Mouse (Mus musculus) layer of hippocampus, adult 11-12 months (tissue): ENCODE data around the gene 9630041A04Rik.

Experiments
- DNase-seq: peaks from one replicate; pipeline ENCODE4 v3.0.0; 2022; ENCODE audit warnings: low spot score

9630041A04Rik gene

DNA sequence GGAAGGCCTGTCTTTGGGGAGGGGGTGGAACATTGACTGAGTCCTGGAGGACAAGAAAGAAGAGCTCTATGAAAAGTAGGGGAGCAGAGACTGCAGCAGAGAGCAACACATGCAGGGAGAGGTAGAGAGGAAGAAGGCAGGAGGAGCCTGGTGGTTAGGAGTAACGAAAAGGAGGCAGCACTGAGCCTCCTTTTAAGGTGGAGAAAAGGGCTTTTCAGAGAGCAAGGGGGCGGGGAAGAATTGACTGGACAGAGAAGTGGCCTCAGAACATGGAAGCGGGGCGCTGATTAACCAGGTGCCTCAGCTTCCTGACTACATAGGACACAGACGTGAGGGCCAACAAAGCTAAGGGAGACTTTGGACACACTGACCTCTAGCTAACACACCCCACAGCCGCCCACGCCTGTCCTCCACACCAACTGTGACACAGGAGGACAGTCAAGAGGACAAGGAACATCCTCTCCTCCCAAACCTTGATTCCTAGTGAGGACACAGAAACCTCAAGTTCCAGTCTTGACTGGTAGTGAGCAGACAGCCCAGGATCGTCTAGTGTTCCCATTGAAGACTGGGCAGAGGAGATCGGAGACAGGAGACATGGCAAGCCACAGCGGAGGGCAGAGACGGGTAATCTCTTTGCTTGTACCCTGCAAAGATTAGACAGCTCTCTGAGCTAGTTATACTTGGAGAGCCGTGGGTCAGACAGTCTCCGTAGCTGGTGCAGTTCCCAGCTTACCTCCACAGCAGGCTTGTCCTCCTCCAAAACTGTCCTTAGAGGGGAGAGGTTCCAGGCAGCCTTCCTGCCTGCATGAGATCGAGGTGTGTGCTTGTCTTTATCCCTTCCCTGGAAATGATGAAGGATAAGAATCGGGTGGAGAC is at the start of gene 9630041A04Rik:
Gene 9630041A04Rik (plus strand): TSS at position 246 of the 876 bp plus-strand sequence.
- no peak for DNase-seq

DNA sequence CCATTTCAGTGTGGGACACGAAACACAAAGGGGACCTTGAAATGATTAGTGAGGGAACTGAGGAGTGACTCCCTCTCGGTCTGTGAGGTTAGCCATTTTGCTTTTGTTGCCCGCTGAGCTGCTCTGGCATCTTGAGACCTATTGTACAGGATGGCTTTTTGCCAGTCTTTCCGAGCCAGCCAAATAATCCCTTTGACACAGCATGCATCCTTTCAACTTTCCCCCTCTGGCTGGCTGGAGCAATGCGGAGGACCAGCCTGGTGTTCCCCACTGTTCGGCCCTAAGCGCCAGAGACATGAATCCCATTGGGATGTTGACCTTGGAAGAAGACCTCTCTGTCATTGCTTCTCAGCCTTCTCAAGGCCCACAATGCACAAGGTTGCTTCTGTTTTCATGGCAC is 37.7 kb upstream of the 9630041A04Rik start:
- DNase-seq = no peak

DNA sequence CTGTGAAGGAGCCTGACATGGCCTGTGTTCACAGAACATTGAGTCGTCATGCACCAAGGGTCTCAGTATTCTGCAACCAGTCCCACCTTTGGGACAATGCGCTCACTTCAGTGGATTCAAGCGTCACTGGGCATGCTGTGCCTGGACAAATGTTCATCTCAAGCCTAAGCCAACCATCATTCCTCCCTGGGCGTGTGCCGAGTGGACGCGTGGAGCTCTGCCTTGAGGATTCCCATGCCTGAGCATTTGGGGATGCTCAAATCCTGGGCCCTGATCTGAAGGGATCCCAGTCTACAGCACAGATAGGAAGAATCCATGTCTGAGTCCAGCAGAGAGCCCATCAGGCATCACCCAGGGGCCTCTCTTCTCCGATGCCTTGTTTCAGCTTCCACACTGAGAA is 36.0 kb upstream of the 9630041A04Rik start:
- no peak for DNase-seq

DNA sequence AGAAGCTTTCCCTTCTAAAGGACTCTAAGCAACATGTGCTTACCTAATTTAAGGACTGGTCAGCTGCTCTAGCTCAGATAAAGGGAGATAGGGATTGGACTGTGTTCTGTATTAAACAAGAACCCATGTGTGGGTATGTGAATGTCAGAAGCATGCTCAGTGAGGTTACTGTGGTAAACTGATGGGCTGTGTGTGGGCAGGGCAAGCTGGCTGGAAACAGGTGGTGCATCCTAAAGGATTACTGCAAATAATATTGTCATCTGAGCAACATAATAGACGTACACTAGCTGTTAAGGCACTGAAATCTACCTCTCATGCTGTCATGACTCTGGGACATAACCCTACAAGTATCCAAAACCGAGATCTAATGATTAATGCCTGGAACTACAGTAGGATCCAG is 28.0 kb upstream of the 9630041A04Rik start:
- DNase-seq = peak; percentile 12

DNA sequence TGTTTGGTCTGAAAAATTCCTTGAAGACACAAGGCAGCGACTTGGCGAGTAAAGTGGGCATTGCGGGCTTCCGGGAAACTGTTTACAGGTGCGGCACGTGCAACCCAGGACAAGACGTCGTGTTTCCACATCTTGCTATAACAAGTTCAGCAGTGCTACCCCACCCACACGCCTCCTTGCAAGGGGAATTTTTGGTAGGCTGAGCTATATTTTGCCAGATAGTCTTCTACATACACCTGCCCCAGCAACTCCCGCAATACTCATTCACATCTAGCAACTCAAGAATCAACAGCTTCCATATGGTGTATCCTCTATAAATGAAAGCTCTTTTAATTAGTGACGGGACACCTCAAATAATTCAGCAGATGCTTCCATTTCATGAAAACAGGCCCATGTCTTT is 20.5 kb upstream of the 9630041A04Rik start:
- no peak for DNase-seq

DNA sequence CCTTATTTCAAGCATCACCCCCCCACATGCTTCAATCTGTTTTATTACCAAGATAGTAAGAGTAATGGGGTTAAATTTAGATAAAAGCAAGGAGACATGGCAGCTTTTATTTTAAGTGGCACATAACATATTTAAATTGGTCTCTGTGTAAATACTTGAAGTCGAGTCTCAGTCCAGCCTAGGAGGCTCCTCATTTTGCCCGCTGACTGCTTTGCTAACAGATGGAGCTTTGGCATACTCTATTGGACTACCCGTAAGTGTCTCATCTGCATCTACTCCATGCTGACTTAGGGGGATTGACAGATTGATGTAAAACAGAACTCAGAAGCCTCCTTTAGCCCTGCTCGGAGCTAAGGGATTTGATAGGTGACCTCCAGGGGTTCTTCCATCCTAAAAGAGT is 17.7 kb upstream of the 9630041A04Rik start:
- no peak for DNase-seq

DNA sequence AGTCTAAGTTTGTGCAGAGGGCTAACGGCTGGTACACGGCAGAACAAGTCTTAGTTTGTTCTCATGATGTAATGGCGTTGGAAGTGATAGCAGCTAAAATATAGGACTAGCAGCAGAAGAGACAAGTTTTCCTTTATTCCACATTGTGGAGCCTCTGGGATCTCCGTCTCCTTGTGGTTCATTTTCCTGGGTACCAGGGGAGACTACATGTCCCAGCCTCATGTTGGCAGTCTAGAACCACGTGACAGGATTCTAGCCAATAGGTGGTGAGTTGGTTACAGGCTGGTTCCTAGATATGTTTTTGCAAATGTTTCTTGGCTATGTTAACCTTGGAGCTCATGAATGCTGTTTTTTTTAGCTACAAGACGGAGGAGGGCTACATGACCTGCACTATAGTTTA is 15.9 kb upstream of the 9630041A04Rik start:
- DNase-seq = no peak

DNA sequence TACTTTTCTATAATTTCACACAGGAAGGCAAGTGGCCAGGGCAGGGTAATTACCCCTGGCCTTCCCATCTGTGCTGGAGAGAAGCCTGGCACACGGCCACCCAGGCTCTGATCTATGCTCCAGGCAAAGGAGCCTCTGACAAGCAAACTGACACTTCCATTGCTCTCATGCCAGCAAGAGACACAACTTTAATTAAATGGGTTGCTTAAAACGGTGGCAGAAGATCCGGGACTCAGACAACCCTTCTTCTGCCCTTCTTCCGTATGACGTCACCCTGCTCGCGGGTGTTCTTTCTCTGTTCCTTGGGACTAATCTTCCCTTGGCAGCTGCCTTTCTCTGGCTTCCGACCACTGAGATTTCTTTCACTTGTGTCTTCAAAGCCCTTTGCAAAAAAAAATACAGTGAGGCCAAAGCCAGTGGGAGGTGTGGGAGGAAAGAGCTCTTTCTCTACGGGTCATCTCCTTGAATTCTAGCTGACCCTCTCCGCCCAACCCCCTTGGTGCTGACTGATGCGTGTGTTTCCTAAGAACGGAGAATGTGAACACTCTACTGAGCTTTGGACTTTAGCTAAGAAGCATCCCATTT is 932 bp downstream of the 9630041A04Rik start:
- peak; percentile 13 for DNase-seq

DNA sequence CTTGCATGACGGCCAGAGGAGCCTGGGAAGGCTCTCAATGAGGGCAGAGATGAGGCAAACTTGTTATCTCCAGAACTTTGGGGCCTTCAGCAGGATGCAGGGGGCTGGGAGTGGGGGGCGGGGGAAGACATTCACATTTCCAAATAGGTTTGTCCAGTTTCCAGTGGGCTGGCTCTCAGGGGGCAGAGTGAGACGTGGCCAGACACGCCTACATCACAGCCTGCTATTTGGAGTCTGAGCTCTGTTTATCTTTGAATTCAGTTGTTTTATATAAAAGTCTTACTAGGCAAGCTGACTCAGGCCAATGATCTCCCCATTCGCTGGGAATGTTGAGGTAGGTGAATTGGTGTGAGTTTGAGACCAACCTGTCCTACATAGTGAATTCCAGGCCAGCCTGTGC is 1.5 kb downstream of the 9630041A04Rik start:
- no peak for DNase-seq

DNA sequence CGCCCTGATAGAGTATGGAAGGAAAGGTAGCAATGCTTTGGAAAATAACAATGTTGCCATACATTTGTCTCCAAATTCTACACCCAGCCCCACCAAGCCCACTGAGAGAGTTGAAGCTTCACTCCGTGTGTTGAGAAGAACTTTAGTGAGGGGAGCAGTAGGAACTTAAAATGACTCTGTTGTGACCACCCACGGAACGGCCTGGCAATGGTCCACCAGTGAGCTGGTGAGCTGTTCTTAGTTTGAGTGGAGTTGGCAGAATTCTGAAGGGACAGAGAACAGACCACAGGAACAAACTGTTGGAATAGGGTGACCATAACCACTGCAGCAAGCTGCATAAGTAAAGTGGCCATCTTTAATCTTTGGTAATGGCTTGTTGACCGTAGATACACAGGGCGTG is 7.0 kb downstream of the 9630041A04Rik start:
- no peak for DNase-seq

DNA sequence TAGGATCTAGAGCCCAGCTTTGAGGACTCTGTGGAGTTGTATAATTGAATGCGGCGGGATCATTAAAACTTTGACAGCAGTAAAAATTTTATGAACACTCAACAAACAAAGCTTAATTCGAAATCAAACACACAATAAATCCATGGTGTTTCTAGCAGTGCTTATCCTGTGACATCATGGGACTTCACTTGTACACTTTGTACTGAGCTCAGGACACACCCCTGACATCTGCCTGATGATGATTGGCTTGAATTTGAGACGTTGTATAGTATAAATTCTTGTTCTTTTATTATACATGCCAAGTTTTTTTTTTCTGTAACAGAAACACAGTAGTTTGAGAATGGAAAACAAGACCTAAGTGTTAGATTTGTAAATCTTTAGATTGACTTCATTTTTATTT is 8.4 kb downstream of the 9630041A04Rik start:
- DNase-seq = no peak

DNA sequence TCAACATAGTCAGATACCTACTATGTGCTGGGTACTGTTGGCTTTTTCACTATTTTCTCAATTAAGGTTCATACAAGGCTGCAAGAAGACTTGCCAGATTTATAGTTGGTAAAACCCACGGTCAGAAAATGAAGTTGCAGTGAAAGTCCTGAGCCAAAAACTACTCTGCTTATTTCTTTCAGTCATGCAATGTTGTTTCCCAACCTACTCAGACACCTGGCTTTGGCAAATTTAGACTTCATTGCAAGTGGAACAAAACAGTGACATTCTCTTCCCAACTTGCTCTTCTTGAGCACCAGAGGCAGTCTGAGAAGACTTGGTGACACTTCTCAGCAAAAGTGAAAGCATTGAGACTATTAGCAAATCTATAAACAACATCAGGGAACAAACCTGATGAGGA is 13.7 kb downstream of the 9630041A04Rik start:
- no peak for DNase-seq

DNA sequence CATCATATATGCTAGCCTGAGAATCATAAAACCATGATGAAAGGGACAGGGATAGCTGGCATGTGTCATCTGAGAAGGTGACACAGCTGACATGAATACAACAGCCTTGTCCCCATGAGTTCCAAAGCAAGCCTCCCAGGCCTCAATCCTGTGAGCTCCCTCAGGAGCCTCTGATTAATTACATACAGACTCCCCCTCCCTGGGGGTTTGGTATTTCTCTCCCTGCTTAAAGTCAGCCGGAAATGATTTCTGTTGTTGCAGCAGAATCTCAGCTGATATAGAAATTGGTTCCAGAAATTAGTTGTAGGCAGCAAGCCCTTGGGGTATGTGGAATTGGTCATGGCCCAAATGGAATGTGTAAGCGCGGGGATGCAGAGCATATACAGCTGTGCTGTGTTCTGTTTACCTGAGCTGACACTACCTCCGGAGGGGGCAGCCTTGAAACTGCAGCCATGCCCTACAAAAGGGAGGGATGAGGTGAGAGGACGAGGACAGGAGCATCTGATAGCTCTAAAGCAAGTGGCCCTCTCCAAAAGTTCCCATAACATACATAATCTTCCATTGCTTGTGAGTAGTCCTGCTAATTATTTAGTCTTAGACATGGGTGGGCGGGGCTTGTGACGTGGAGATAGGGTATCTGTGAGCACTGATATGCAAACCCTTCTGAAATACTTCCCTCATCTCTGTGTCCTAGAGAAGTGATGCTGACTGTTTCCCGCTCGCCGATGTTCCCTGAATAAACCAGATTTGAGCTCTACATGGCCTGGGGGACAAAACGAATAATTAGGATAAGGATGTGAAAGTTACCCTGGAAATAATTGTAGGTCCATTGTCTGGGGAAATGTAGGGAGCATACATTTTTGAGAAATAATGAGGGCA is 15.7 kb downstream of the 9630041A04Rik start:
- DNase-seq = no peak

DNA sequence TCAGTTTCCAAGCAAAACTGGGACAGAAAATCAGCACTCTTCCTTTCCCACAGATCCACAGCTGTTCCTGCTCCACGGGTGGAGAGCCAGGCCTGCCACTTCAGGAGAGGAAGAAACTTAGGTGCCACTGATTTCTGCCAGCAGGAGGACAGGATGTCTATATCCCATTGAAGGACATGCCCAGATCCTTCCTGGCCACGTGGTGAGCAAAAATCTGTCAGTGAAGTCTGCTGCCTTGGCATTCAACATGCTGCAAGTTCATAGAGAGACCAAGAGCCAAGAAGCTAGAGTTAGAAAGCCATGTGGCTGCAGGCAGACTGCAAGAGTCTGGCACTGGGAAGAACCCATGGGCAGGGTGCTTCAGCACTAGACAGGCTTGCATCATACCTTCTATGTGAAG is 21.7 kb downstream of the 9630041A04Rik start:
- peak; percentile 5 for DNase-seq

DNA sequence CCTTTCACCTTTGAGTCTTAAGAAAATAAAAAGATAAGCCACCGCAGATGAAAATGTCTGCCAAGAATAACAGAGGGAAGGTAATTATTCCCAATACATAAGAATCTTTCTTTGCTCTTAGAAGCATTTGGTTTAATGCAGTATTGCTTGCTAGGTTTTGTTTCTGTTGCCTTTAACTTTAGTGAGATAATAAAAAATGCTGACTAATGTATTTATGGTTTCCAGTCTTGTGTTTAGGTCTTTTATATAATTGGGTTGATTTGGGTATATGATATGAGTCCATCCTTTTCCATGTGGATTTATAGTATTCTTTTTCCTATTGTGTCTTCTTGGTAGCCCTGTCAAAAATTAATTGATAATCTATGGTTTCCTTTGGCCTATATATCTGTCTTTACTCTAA is 36.2 kb downstream of the 9630041A04Rik start:
- DNase-seq = no peak

DNA sequence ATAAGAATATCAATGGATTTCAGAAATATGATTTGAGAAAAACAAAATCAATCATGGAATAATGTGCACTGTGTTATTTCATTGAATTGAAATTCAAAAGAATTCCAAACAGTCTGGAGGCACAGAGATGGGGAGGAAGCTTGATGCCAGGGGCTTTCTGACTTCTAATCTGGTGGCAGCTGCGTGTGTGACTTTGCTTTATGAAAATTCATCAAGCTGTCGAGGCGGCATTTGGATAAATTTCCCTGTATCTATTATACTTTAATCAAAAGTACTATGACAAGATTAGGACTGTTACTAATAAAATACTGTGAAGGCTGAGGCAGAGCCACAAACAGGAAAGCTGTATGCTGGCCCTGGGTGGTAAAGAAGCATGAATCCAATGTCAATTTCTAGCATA is 41.8 kb downstream of the 9630041A04Rik start:
- DNase-seq = peak; percentile 10

DNA sequence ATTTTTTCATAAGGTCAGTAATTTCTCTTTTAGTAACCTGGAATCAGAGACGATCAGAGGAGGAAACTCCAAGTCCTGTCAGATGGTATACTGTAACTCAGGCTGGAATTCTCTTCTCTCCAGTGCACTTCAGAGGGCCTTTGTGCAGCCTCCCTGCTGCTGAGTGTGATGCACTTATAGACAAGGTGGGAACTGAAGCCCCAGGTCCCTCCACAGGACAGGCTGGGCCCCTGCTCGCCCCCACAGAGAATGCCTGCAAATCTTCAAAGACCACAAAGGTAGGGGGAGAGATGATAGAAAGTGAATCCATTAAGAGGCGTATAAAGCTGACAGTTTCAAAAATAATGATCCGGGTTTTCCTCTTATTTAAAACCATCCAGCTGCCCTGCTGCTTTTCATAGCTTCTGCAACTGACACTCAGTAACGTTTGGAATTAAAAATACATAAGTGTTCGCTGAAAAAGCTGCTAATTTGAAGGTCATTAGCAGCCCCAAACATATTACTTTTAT is 46.2 kb downstream of the 9630041A04Rik start:
- no peak for DNase-seq

DNA sequence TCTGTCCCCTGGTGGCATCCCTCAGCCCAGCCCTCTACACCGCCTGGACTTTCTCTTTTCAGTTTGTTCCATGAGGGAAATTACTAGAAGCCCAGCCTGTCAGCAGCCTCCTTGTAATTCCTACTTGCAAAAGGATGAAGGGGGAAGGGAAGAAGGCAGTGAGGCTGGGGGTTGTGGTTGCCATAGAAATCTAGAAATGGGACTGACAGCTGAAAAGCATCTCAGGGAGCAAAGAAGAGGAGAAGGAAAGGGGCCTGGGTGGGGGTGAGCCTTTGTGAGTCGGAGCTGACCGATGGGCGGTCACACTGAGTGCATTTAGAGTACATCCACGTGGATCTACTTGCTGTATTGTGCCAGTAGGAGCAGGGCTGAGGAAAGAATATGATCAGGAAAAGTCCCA is 47.2 kb downstream of the 9630041A04Rik start:
- DNase-seq = no peak

DNA sequence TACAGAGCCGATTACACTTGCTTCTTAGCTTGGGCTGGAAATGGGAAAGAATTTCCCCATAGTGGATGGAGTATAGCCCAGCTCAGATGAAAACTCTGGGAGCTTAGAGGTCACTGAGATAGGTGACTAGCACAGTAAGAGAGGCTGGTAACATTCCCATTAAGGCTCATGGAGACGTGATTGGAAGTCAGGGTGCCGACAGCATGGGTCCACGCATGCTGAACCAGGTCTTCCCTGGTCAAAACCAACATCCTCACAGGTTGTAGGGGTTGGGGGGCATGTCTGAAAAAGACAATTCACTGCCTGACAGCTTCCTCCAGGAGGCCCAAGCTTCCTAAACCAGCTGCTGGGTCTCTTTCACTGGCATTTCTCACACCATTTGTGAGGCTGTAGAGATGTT is 47.9 kb downstream of the 9630041A04Rik start:
- DNase-seq = no peak

DNA sequence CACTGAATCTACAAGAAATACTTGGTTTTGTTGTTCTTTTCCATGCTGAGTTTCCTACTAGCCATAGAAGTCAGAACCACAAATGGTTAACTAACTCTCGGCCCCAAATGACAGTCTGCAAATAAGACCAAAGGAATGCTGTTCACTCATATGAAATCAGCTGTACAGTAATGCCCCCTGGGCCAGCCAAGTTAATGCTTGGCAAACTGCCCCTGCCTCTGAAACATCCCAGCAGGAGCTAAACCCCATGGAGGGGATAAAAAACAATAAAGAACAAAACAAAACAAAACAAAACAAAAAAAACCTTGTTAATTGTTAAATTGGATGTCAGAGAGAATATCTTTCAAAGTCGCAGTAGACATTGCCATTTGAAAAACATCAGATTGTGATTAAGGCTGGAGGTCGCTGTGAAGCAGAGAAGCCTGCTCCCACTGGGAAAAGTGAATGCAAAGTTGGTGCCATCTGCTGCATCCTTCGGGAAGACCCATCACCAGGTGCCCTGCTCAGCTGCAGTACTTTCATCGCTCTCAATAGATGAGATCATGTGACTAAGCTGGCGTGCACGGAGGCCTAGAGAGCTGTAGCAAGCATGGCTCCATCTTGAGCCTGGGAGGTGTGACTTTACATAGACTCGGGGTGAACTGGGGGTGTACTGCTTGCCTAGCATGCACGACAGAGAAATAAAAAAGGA is 49.7 kb downstream of the 9630041A04Rik start:
- peak; percentile 16 for DNase-seq

DNA sequence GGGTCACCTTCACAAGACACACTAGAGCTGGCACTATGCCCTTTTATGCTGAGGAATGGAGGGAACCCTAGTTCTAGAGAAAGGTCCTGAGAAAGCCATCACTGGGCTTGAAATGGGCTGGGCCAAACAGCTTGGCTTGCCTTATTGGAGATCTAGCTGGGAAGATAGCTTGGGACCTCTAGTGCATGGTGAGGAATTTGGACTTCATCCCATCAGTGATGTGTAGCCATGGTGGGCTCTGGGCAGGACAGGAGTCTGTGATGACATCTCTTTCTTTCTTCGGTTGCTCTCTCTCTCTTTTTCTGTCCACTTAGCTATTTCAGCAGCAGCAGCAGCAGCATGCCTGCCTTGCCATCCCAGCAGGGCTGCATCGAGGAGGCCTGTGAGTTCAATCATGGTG is 53.4 kb downstream of the 9630041A04Rik start:
- no peak for DNase-seq

DNA sequence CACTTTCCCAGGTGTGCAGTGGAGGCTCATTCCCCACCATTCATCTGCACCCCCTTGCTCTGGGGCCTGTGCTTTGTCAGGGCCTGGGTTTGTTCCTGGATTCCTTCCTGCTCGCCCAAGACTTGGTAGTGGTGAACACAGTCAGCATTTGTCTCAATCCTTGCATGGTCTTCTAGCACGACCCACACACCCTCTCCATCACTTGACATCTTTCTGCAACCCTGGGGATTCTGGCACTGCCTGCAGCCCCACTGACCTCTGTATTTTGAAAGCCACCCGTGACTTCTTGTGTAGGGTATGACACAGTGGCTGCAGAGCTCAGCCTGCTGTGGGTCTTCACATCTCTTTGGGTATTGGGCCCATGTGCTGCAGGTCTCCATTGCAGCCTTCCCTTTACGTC is 57.1 kb downstream of the 9630041A04Rik start:
- DNase-seq = no peak
